Mouse (Mus musculus) layer of hippocampus, adult 2 months (tissue): ENCODE measurements at regions not wholly inside any gene's neighbourhood (a gene's known extent, or its start where the extent isn't known, plus 50 kb on each side); places are given as distances from the start of the nearest gene placed in this dataset.

Experiments
- DNase-seq, 2 experiments: peaks; one replicate each; pipeline ENCODE4 v3.0.0; 2022; ENCODE audit warnings: low spot score in 2 of 2
- H3K27ac ChIP-seq: fragments of 200-600 bp; 2 replicates; pipeline ENCODE4 v1.8.1; 2022
- H3K4me3 ChIP-seq: fragments of 200-600 bp; 2 replicates; pipeline ENCODE4 v1.8.1; 2022; ENCODE audit warnings: mild to moderate bottlenecking
- CTCF ChIP-seq: fragments of 200-600 bp; conservative IDR thresholded peaks from 2 replicates; pipeline ENCODE4 v1.8.1; 2022; ENCODE audit warnings: antibody characterized with exemption, mild to moderate bottlenecking, moderate library complexity

DNA sequence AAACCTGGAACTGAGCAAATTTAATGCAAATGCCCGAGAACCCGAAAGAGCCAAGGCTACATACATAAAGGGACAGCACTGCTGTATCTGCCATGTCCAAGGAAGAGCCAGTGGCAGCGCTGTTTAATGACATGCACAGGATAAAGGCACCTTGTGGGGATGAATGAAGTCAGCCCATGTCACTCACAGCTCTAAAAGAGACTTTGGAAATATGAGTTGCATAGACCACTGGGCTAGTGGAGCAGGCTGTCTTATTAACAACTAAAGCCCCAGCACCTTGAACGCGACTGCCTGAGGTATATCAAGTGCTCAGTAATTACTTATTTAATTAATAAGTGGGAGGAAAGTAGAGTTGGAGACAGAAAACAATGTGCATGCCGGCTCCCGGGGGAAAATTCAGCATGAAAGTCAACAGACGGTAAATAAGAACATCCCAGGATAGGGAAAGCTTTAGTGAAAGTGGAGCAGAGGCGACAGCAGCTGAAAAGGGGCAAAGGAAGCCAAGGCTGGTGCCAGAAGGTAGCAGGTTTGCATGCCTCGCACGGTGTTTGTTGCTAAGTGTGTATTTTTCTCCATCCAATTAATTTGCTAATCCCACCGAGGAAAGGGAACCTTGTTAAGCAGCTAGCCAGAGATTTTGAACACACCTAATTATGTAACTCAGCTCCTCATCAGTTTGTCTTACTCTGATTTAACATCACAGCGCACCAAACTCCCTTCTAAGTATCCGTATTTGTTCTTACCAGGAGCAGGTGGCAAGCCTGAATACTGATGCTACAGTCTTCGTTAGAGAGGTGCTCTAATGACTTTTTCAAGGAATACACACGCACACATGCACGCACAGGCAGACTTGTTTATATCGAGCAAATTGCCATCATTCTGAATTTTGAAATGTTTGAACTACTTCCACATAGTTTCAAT, 167.4 kb downstream of the Triml1 start:
- no peak for TF ChIP-seq CTCF
- Histone ChIP-seq H3K27ac (no peak overlapping the region), H3K4me3 (peak overlapping the region; percentile 18; the same call in 1 of the 2 replicates)
- DNase-seq = no peak

- no peak for TF ChIP-seq CTCF
- Histone ChIP-seq H3K4me3 (no peak overlapping the region), H3K27ac (no peak overlapping the region)
- DNase-seq = no peak
Measured at GRCm38 (mm10) chr8:42972545-42972944, 168.7 kb downstream of the Triml1 start.

DNA sequence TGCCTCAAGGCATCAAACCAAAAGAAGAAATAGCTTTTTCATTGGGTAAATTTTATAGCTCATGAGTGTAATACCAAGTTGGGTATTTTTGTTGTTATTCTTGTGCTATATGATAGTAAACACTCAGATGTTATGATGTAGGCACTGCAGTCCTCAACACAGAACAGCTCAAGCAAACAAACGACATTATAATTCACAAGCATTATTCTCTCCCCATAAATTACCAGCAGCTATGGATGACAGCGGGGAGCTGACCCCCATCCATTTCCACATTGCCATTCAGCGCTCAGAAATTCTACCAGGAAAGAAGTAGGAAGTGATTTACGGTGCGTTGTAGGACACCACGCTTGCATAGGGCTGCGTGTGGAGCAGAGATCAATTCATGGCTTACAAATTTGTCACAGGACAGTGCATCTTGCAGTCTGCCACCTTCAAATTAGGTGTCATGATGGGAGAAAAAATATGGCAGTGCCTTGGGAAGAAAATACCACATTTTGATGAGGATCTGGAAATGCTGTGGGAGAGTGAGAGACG, 173.4 kb downstream of the Triml1 start:
- no peak overlapping the region for H3K4me3 ChIP-seq
- TF ChIP-seq CTCF = no peak
- no peak for DNase-seq
- H3K27ac ChIP-seq = no peak overlapping the region

- Histone ChIP-seq H3K4me3 (no peak overlapping the region), H3K27ac (no peak overlapping the region)
- DNase-seq = no peak
- no peak for TF ChIP-seq CTCF
Measured at GRCm38 (mm10) chr8:42964507-42964906, 176.8 kb downstream of the Triml1 start.

- no peak overlapping the region for H3K4me3 ChIP-seq
- H3K27ac ChIP-seq = no peak overlapping the region
- DNase-seq = peak in 1 of 2 experiments; percentile 2
- no peak for TF ChIP-seq CTCF
Measured at GRCm38 (mm10) chr8:42958052-42958805, 183.1 kb downstream of the Triml1 start.

DNA sequence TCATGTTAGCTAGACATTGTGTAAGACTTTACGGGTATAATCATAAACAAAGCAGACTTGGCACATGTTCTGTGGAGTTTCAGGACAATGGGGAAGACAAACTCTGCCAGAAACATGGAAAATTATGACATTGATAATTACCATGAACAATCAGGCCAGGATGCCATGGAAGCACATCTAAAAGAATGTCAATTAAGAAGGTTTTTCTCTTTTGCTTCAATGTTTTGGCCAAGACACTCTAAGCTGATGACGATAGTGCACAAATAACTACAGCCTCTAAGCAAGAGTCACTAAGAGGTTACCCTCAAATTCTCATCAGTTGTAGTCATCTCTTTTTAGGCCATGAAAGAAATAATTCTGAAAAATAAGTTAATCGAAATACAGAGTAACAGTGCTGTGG, 208.7 kb downstream of the Triml1 start:
- H3K4me3 ChIP-seq = no peak overlapping the region
- TF ChIP-seq CTCF = no peak
- H3K27ac ChIP-seq = no peak overlapping the region
- no peak for DNase-seq

DNA sequence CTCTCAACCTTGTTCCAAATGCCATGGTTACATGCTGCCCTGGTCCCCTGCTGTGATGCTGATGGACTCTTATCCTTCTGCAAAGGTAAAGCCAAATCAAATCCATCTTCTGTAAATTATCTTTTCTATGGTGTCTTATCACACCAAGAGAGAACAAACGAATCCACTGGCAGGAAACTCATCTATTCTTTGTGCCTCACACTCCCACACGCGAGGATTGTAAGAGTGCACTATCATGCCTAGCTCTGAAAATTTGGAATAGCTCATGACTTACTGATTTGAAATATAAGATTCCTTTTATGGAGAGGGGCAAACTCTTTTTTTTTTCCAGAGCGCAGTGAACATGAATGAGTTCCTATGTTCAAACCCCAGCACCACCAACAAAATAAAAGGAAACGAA, 249.6 kb downstream of the Triml1 start:
- Histone ChIP-seq H3K4me3 (no peak overlapping the region), H3K27ac (no peak overlapping the region)
- no peak for TF ChIP-seq CTCF
- DNase-seq = no peak

DNA sequence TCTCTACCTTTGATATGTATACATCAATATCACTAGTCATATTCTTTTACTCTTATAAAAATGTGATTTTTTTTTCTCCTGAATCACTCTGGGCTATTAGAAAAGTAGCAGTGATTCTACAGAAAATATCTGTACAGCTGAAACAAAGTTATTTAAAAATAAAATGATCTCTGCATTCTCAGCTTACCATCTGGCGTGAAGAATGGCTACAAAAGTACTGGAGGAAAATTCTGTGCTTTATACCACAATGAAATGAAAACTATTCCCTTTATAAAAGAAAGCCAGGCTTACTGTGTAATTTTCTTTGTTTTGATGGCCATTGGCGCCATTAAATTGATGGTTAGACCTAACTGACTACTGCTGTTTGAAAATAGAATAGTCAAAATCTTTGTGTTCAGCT, 254.8 kb downstream of the Triml1 start:
- DNase-seq = peak; percentile 16 to 53
- no peak overlapping the region for H3K4me3 ChIP-seq
- no peak for TF ChIP-seq CTCF
- peak overlapping the region; percentile 56 for H3K27ac ChIP-seq

GRCm38 (mm10) chr8:42870262-42870661, 271.0 kb downstream of the Triml1 start:
- TF ChIP-seq CTCF = no peak
- no peak overlapping the region for H3K4me3 ChIP-seq
- DNase-seq = no peak
- H3K27ac ChIP-seq = no peak overlapping the region
